ENCODE assay signal across 8 mouse cellular contexts in genomic region chr11:120457370-120457769, GRCm38 (mm10). TPM values are rescaled to one million over a fixed set of nuclear protein-coding genes. Genes with fewer than 3 reads are reported as not detected.
DNase-seq lines count a peak whose midpoint lies in the region; ATAC-seq lines count a peak whose summit lies in the region.

No protein-coding gene starts in this region.

- H3K36me3 ChIP-seq in kidney, embryonic 16.5 days (ENCODE audit: insufficient read depth, low read length), result peaks cover 25% of the 10 kb centered on the region
- H3K36me3 ChIP-seq in embryonic facial prominence, embryonic 13.5 days, result peaks cover 41% of the 10 kb centered on the region
- H3K36me3 ChIP-seq in limb, embryonic 10.5 days, result peaks cover 51% of the 10 kb centered on the region
- H3K36me3 ChIP-seq in neural tube, embryonic 13.5 days, result peaks cover 28% of the 10 kb centered on the region

- peaks cover 13% of the 10 kb centered on the region for H3K4me1 ChIP-seq in kidney, embryonic 16.5 days (ENCODE audit: insufficient read depth, low read length)
- peaks cover 21% of the 10 kb centered on the region for H3K4me1 ChIP-seq in embryonic facial prominence, embryonic 13.5 days
- H3K4me1 ChIP-seq in limb, embryonic 10.5 days, result peaks cover 31% of the 10 kb centered on the region
- peaks cover 25% of the 10 kb centered on the region for H3K4me1 ChIP-seq in neural tube, embryonic 13.5 days (replicated peaks)

- H3K9ac ChIP-seq in kidney, embryonic 16.5 days (replicated peaks; ENCODE audit: low read length), result peak overlapping the region; percentile 97
- peak overlapping the region; percentile 97 for H3K9ac ChIP-seq in embryonic facial prominence, embryonic 13.5 days
- peak overlapping the region; percentile 98 for H3K9ac ChIP-seq in neural tube, embryonic 13.5 days

- H3K27ac ChIP-seq in kidney, embryonic 16.5 days (ENCODE audit: low read length), result peak overlapping the region; percentile 86
- H3K27ac ChIP-seq in embryonic facial prominence, embryonic 13.5 days, result peak overlapping the region; percentile 82
- H3K27ac ChIP-seq in limb, embryonic 10.5 days, result peak overlapping the region; percentile 97
- H3K27ac ChIP-seq in neural tube, embryonic 13.5 days (replicated peaks), result peak overlapping the region; percentile 84

- peak; percentile 10; the same call in 1 of the 2 replicates for ATAC-seq in kidney, embryonic 16.5 days (ENCODE audit: low FRiP score, low TSS enrichment)
- no peak for ATAC-seq in embryonic facial prominence, embryonic 13.5 days (ENCODE audit: insufficient number of reproducible peaks, insufficient read depth, low FRiP score, low TSS enrichment, low read depth)
- 0 out of 2 replicates have a peak, but pooled peaks have one; percentile 24 for ATAC-seq in neural tube, embryonic 13.5 days (ENCODE audit: low read depth)

- no peaks in the 10 kb centered on the region for H3K27me3 ChIP-seq in kidney, embryonic 16.5 days (ENCODE audit: insufficient read depth, low read length)
- no peaks in the 10 kb centered on the region for H3K27me3 ChIP-seq in embryonic facial prominence, embryonic 13.5 days
- H3K27me3 ChIP-seq in limb, embryonic 10.5 days (ENCODE audit: low read depth, poor library complexity, severe bottlenecking), result no peaks in the 10 kb centered on the region
- no peaks in the 10 kb centered on the region for H3K27me3 ChIP-seq in neural tube, embryonic 13.5 days

- H3K4me2 ChIP-seq in kidney, embryonic 16.5 days (replicated peaks; ENCODE audit: low read depth, low read length), result peak overlapping the region; percentile 71
- peak overlapping the region; percentile 91 for H3K4me2 ChIP-seq in embryonic facial prominence, embryonic 13.5 days
- H3K4me2 ChIP-seq in neural tube, embryonic 13.5 days, result peak overlapping the region; percentile 97

- H3K9me3 ChIP-seq in kidney, embryonic 16.5 days (ENCODE audit: low read length), result no peaks in the 10 kb centered on the region
- no peaks in the 10 kb centered on the region for H3K9me3 ChIP-seq in embryonic facial prominence, embryonic 13.5 days
- no peaks in the 10 kb centered on the region for H3K9me3 ChIP-seq in limb, embryonic 10.5 days (replicated peaks)
- H3K9me3 ChIP-seq in neural tube, embryonic 13.5 days, result no peaks in the 10 kb centered on the region

- no peak for DNase-seq in kidney, adult 9 months
- DNase-seq in limb, embryonic 10.5 days (ENCODE audit: low spot score), result no peak
- DNase-seq in embryo, embryonic 10.5 days (ENCODE audit: low spot score), result no peak
- no peak for DNase-seq in kidney, adult 8-10 months
- DNase-seq in left cerebral cortex, adult 8-10 months (ENCODE audit: low spot score in 2 of 2), result no peak

- peak overlapping the region; percentile 88 for H3K4me3 ChIP-seq in kidney, embryonic 16.5 days (ENCODE audit: low read length)
- peak overlapping the region; percentile 91 for H3K4me3 ChIP-seq in embryonic facial prominence, embryonic 13.5 days
- peak overlapping the region; percentile 98 for H3K4me3 ChIP-seq in limb, embryonic 10.5 days
- peak overlapping the region; percentile 90 for H3K4me3 ChIP-seq in neural tube, embryonic 13.5 days

- WGBS in kidney, embryonic 16.5 days, result 24% methylated on average over 14 of the region's 14 CpGs
- 33% methylated on average over 14 of the region's 14 CpGs for WGBS in embryonic facial prominence, embryonic 13.5 days
- 38% methylated on average over 14 of the region's 14 CpGs for WGBS in limb, embryonic 10.5 days
- 35% methylated on average over 14 of the region's 14 CpGs for WGBS in neural tube, embryonic 13.5 days

RNA-seq across cellular contexts. Expression of gene Oxld1, which starts 0.5 kb away (rescaled TPM):
- 15.4 and 15.9 TPM in 2 replicates for polyA plus RNA-seq in kidney, embryonic 16.5 days (2015; fragmentation: Nextera tagmentation; extraction: Ambion mirVana)
- 15.8 TPM in 2 replicates for polyA plus RNA-seq in embryonic facial prominence, embryonic 13.5 days (2015; fragmentation: Nextera tagmentation; extraction: Ambion mirVana)
- 9.7 and 10.5 TPM in 2 replicates for polyA plus RNA-seq in limb, embryonic 10.5 days (2016; fragmentation: Nextera tagmentation; extraction: Ambion mirVana)
- polyA plus RNA-seq in neural tube, embryonic 13.5 days (2015; fragmentation: Nextera tagmentation; extraction: Ambion mirVana), result 8.5 and 10.4 TPM in 2 replicates
- 10 to 100 TPM; 13.6 to 20.6 (median 17.4) TPM for total RNA-seq in left cerebral cortex, adult 8-10 months (2022)

RNA-seq across cellular contexts. Expression of gene Ccdc137, which starts 0.5 kb away (rescaled TPM):
- 40.6 and 43.9 TPM in 2 replicates for polyA plus RNA-seq in kidney, embryonic 16.5 days (2015; fragmentation: Nextera tagmentation; extraction: Ambion mirVana)
- polyA plus RNA-seq in embryonic facial prominence, embryonic 13.5 days (2015; fragmentation: Nextera tagmentation; extraction: Ambion mirVana), result 39.8 and 45.0 TPM in 2 replicates
- 48.9 and 56.7 TPM in 2 replicates for polyA plus RNA-seq in limb, embryonic 10.5 days (2016; fragmentation: Nextera tagmentation; extraction: Ambion mirVana)
- 26.3 and 26.9 TPM in 2 replicates for polyA plus RNA-seq in neural tube, embryonic 13.5 days (2015; fragmentation: Nextera tagmentation; extraction: Ambion mirVana)
- total RNA-seq in left cerebral cortex, adult 8-10 months (2022), result 10 to 100 TPM; 16.8 to 25.8 (median 22.1) TPM

RNA-seq across cellular contexts. Expression of gene Pde6g, which starts 4.1 kb away (rescaled TPM):
- 0.39 and 0.45 TPM in 2 replicates for polyA plus RNA-seq in kidney, embryonic 16.5 days (2015; fragmentation: Nextera tagmentation; extraction: Ambion mirVana)
- 0.29 TPM in 1 of 2 replicates, not detected in the other for polyA plus RNA-seq in embryonic facial prominence, embryonic 13.5 days (2015; fragmentation: Nextera tagmentation; extraction: Ambion mirVana)
- 0.24 TPM in 1 of 2 replicates, not detected in the other for polyA plus RNA-seq in limb, embryonic 10.5 days (2016; fragmentation: Nextera tagmentation; extraction: Ambion mirVana)
- 0.29 and 0.34 TPM in 2 replicates for polyA plus RNA-seq in neural tube, embryonic 13.5 days (2015; fragmentation: Nextera tagmentation; extraction: Ambion mirVana)
- total RNA-seq in left cerebral cortex, adult 8-10 months (2022), result under 1 TPM; 0.30 to 0.96 (median 0.41) TPM

RNA-seq across cellular contexts. Expression of gene Arl16, which starts 10.0 kb away (rescaled TPM):
- 46.5 and 50.4 TPM in 2 replicates for polyA plus RNA-seq in kidney, embryonic 16.5 days (2015; fragmentation: Nextera tagmentation; extraction: Ambion mirVana)
- 59.6 and 63.6 TPM in 2 replicates for polyA plus RNA-seq in embryonic facial prominence, embryonic 13.5 days (2015; fragmentation: Nextera tagmentation; extraction: Ambion mirVana)
- polyA plus RNA-seq in limb, embryonic 10.5 days (2016; fragmentation: Nextera tagmentation; extraction: Ambion mirVana), result 54.2 and 65.6 TPM in 2 replicates
- 64.8 and 70.8 TPM in 2 replicates for polyA plus RNA-seq in neural tube, embryonic 13.5 days (2015; fragmentation: Nextera tagmentation; extraction: Ambion mirVana)
- total RNA-seq in left cerebral cortex, adult 8-10 months (2022), result 10 to 100 TPM; 52.6 to 63.3 (median 56.8) TPM

RNA-seq across cellular contexts. Expression of gene Tspan10, which starts 14.9 kb away (rescaled TPM):
- polyA plus RNA-seq in kidney, embryonic 16.5 days (2015; fragmentation: Nextera tagmentation; extraction: Ambion mirVana), result not detected in 2 replicates
- polyA plus RNA-seq in embryonic facial prominence, embryonic 13.5 days (2015; fragmentation: Nextera tagmentation; extraction: Ambion mirVana), result 0.30 and 0.35 TPM in 2 replicates
- not detected in 2 replicates for polyA plus RNA-seq in limb, embryonic 10.5 days (2016; fragmentation: Nextera tagmentation; extraction: Ambion mirVana)
- not detected in 2 replicates for polyA plus RNA-seq in neural tube, embryonic 13.5 days (2015; fragmentation: Nextera tagmentation; extraction: Ambion mirVana)
- total RNA-seq in left cerebral cortex, adult 8-10 months (2022), result 1 to 10 TPM in 2 of 4 experiments, not detected in 2; 2.0 to 2.4 TPM
